Mouse (Mus musculus) liver, postnatal 0 days (tissue): Measurements from ENCODE around the gene Ube4b. TPM values are rescaled to one million over a fixed set of nuclear protein-coding genes. Genes with fewer than 3 reads are reported as not detected.

Experiments
- ATAC-seq: fragments of 200-750 bp; cut with Nextera tagmentation; 2 replicates; pipeline ENCODE4 v1.8.0; 2017; ENCODE audit warnings: mild to moderate bottlenecking, moderate library complexity
- DNase-seq: peaks from one replicate; pipeline ENCODE4 v3.0.0-alpha.2; 2016
- H3K27ac ChIP-seq: fragments of 300-500 bp; sonication (generic); 2 replicates; pipeline ENCODE4 v1.5.1; 2014; ENCODE audit warnings: antibody characterized with exemption, moderate library complexity, mild to moderate bottlenecking, low read depth
- H3K27me3 ChIP-seq: fragments of 300-500 bp; sonication (generic); 2 replicates; pipeline ENCODE4 v1.6.1; 2014; ENCODE audit warnings: low read length, control low read depth, mixed read lengths; ENCODE audit not compliant: insufficient read depth
- H3K36me3 ChIP-seq: fragments of 300-500 bp; sonication (generic); replicated peaks from 2 replicates; pipeline ENCODE4 v1.6.1; 2014; ENCODE audit warnings: mild to moderate bottlenecking, control low read depth, low read length, moderate library complexity, mixed read lengths; ENCODE audit not compliant: insufficient read depth
- H3K4me1 ChIP-seq: fragments of 300-500 bp; sonication (generic); 2 replicates; pipeline ENCODE4 v1.6.1; 2014; ENCODE audit warnings: antibody characterized with exemption, mild to moderate bottlenecking, control low read depth; ENCODE audit not compliant: insufficient read depth
- H3K4me2 ChIP-seq: fragments of 300-500 bp; sonication (generic); 2 replicates; pipeline ENCODE4 v1.6.1; 2014; ENCODE audit warnings: low read depth, mild to moderate bottlenecking, low read length, moderate library complexity, mixed read lengths
- H3K4me3 ChIP-seq: fragments of 300-500 bp; sonication (generic); 2 replicates; pipeline ENCODE4 v1.5.1; 2014; ENCODE audit warnings: low read depth, low read length
- H3K9ac ChIP-seq: fragments of 300-500 bp; sonication (generic); replicated peaks from 2 replicates; pipeline ENCODE4 v1.6.1; 2014; ENCODE audit warnings: mild to moderate bottlenecking, moderate library complexity
- H3K9me3 ChIP-seq: fragments of 300-500 bp; sonication (generic); 2 replicates; pipeline ENCODE4 v1.6.1; 2016; ENCODE audit warnings: mild to moderate bottlenecking, control low read depth, low read length, mixed read lengths
- CTCF ChIP-seq: sonication (generic); IDR thresholded peaks from 2 replicates; pipeline ENCODE4 v1.5.1; 2016; ENCODE audit warnings: antibody characterized with exemption, low read depth
- EP300 ChIP-seq: IDR thresholded peaks from 2 replicates; pipeline ENCODE4 v1.6.1; 2016; ENCODE audit warnings: antibody characterized with exemption, low read depth, mild to moderate bottlenecking
- WGBS: fragments of 180-500 bp; shearing (Covaris S2); extraction: QIAGEN DNeasy Blood & Tissue Kit; methylation state at CpG from one replicate; pipeline ENCODE4 v1.1.7; 2014; ENCODE audit not compliant: insufficient replicate concordance; 5-methylcytosine and 5-hydroxymethylcytosine counted together
- polyA plus RNA-seq: library from polyadenylated mRNA; unstranded; fragments of >200 nt; fragmentation: Nextera tagmentation; extraction: Ambion mirVana; gene quantifications from 2 replicates; pipeline ENCODE4 v1.2.1, GENCODE M21; 2015

Ube4b gene
- polyA plus RNA-seq, 1 experiment from 2014 or later, result 11.9 TPM

- Histone ChIP-seq H3K36me3 (0 out of 2 replicates have a peak, but pooled peaks cover 6% of the 10 kb centered on the region), H3K4me3 (no peak overlapping the region), H3K27ac (no peak overlapping the region), H3K9ac (no peak overlapping the region), H3K4me2 (no peak overlapping the region), H3K9me3 (no peaks in the 10 kb centered on the region), H3K4me1 (peaks cover 19% of the 10 kb centered on the region), H3K27me3 (no peaks in the 10 kb centered on the region)
- DNase-seq (no peak), ATAC-seq (no peak)
- TF ChIP-seq EP300 (no peak), CTCF (0 out of 2 replicates have a peak, but pooled peaks have one; percentile 12)
- WGBS, result 88% methylated on average over 3 of the region's 3 CpGs
These were observed 12.3 kb downstream of the Ube4b start for GRCm38 (mm10) chr4:149414259-149414658.

- H3K4me3 ChIP-seq, result no peak overlapping the region
- H3K27me3 ChIP-seq, result no peaks in the 10 kb centered on the region
- 91% methylated on average over 4 of the region's 4 CpGs for WGBS
- no peak for TF ChIP-seq EP300
- no peak for TF ChIP-seq CTCF
- H3K4me1 ChIP-seq, result no peaks in the 10 kb centered on the region; the same call in 1 of the 2 replicates
- 0 out of 2 replicates have a peak, but pooled peaks cover 11% of the 10 kb centered on the region for H3K36me3 ChIP-seq
- no peak overlapping the region for H3K27ac ChIP-seq
- no peak overlapping the region for H3K9ac ChIP-seq
- no peaks in the 10 kb centered on the region for H3K9me3 ChIP-seq
- DNase-seq (no peak), ATAC-seq (no peak)
- no peak overlapping the region for H3K4me2 ChIP-seq
These were observed 16.8 kb downstream of the Ube4b start for GRCm38 (mm10) chr4:149409759-149410158.

GRCm38 (mm10) chr4:149408331-149408730 is 18.2 kb downstream of the Ube4b start:
- H3K4me1 ChIP-seq, result peaks cover 12% of the 10 kb centered on the region
- no peak overlapping the region for H3K9ac ChIP-seq
- H3K27me3 ChIP-seq, result no peaks in the 10 kb centered on the region
- 0 out of 2 replicates have a peak, but pooled peaks cover 11% of the 10 kb centered on the region for H3K36me3 ChIP-seq
- no peaks in the 10 kb centered on the region for H3K9me3 ChIP-seq
- DNase-seq, result no peak
- ATAC-seq, result no peak
- WGBS, result 75% methylated on average over 6 of the region's 6 CpGs
- TF ChIP-seq CTCF (no peak), EP300 (no peak)
- H3K27ac ChIP-seq, result no peak overlapping the region
- no peak overlapping the region for H3K4me2 ChIP-seq
- no peak overlapping the region for H3K4me3 ChIP-seq

GRCm38 (mm10) chr4:149407461-149407860 is 19.1 kb downstream of the Ube4b start:
- no peak overlapping the region for H3K4me3 ChIP-seq
- no peaks in the 10 kb centered on the region for H3K27me3 ChIP-seq
- H3K36me3 ChIP-seq, result 0 out of 2 replicates have a peak, but pooled peaks cover 11% of the 10 kb centered on the region
- H3K4me2 ChIP-seq, result no peak overlapping the region
- ATAC-seq, result peak; percentile 22; the same call in 1 of the 2 replicates
- H3K9ac ChIP-seq, result no peak overlapping the region
- no peak for DNase-seq
- H3K9me3 ChIP-seq, result no peaks in the 10 kb centered on the region
- WGBS, result 58% methylated on average over 5 of the region's 5 CpGs
- no peak for TF ChIP-seq CTCF
- no peak for TF ChIP-seq EP300
- H3K4me1 ChIP-seq, result peaks cover 12% of the 10 kb centered on the region
- no peak overlapping the region for H3K27ac ChIP-seq

- H3K9me3 ChIP-seq, result no peaks in the 10 kb centered on the region
These were observed 20.7 kb downstream of the Ube4b start for GRCm38 (mm10) chr4:149405713-149406443.

GRCm38 (mm10) chr4:149404640-149405465 is 21.7 kb downstream of the Ube4b start:
- DNase-seq (no peak), ATAC-seq (no peak)
- 74% methylated on average over 19 of the region's 19 CpGs for WGBS
- TF ChIP-seq EP300 (no peak), CTCF (no peak)
- Histone ChIP-seq H3K36me3 (0 out of 2 replicates have a peak, but pooled peaks cover 6% of the 10 kb centered on the region), H3K9me3 (no peaks in the 10 kb centered on the region), H3K4me3 (no peak overlapping the region), H3K4me2 (no peak overlapping the region), H3K4me1 (peaks cover 12% of the 10 kb centered on the region), H3K27me3 (no peaks in the 10 kb centered on the region), H3K9ac (no peak overlapping the region), H3K27ac (no peak overlapping the region)

More at GRCm38 (mm10) chr4:149405713-149406443, 20.7 kb downstream of the Ube4b start:
- 82% methylated on average over 16 of the region's 16 CpGs for WGBS
- ATAC-seq (no peak), DNase-seq (no peak)
- TF ChIP-seq EP300, result no peak
- TF ChIP-seq CTCF, result no peak
- H3K27ac ChIP-seq, result no peak overlapping the region
- H3K27me3 ChIP-seq, result no peaks in the 10 kb centered on the region
- H3K4me3 ChIP-seq, result no peak overlapping the region
- H3K4me1 ChIP-seq, result peaks cover 12% of the 10 kb centered on the region
- H3K4me2 ChIP-seq, result no peak overlapping the region
- 0 out of 2 replicates have a peak, but pooled peaks cover 8% of the 10 kb centered on the region for H3K36me3 ChIP-seq
- H3K9ac ChIP-seq, result no peak overlapping the region
